Mouse (Mus musculus): ENCODE measurements around the gene Rdh19.

The Rdh19 gene

DNA sequence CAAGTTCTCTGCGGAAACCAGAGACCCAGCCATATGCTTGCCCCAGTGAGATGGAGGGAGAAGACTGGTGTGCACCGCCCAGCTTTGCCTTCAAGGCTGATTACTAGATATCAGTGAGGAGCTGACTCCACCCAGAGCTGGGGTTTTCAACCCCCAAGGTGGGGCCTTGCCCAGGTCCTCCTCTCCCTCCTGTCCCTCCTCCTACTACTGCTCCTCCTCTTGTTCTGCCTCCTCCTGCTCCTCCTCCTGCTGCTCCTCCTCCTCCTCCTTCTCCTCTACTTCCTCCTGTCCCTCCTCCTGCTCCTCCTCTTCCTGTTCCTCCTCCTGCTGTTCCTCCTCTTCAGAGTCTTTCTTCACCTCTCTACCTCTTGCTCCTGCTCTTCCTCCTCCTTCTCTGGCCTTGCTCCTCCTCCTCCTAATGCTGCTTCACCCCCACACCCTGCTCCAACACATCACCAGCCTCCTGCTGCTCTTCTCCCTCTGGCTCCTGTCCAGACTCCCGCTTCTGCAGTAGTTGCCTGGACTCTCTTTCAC, 29.5 kb downstream of the Rdh19 start:
- DNase-seq (ENCODE audit: low read depth) = no peak

DNA sequence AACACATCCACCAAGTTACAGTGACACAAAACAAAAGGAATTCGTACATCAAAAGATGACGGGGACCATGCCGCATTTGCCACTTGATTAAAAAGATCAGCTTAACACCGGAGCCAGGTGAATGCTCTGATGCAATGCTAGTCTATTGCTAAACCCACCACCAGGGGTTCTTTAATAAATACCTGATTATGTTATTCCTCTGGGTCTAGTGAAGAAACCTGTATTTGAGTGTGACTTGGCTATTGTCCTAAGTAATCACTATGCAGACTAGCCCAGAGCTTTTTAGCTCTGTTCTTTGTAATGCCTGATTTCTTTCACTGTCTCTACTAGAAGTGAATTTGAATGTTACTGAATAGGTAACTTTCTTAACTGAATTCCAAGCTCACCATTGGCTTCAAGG, 31.3 kb downstream of the Rdh19 start:
- no peak for DNase-seq (ENCODE audit: low read depth)

DNA sequence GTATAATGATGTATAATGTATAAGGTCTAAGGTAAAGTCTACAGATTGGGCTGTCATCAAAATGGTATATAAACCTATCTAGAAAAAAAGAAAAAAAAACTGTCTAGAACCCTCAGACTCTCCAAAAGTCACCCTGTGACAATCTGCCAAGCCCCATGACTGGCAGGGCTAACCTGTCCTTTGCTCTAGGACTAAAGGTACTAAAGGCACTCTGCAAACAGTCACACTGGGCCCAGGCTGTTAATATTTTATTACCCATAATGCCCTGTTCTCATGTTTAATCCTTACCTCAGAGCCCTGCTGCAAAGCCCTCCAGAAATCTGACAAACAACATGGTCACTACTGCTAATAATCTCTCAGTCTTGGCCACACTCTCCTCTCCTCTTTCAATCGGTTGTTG, 36.8 kb downstream of the Rdh19 start:
- no peak for DNase-seq (ENCODE audit: low read depth)

- DNase-seq (ENCODE audit: low read depth) = no peak
These were observed 37.2 kb downstream of the Rdh19 start for GRCm38 (mm10) chr10:127886971-127887370.

- DNase-seq (ENCODE audit: low read depth) = no peak
These were observed 38.9 kb downstream of the Rdh19 start, which contains the start of gene Rdh7 for GRCm38 (mm10) chr10:127888605-127889004. Rdh7 (minus strand) TSS chr10:127888817.

- no peak for DNase-seq (ENCODE audit: low read depth)
These were observed 41.8 kb downstream of the Rdh19 start for GRCm38 (mm10) chr10:127891481-127891880.

GRCm38 (mm10) chr10:127893163-127894022, 43.7 kb downstream of the Rdh19 start:
- peak; percentile 57 for DNase-seq (ENCODE audit: low read depth)

DNA sequence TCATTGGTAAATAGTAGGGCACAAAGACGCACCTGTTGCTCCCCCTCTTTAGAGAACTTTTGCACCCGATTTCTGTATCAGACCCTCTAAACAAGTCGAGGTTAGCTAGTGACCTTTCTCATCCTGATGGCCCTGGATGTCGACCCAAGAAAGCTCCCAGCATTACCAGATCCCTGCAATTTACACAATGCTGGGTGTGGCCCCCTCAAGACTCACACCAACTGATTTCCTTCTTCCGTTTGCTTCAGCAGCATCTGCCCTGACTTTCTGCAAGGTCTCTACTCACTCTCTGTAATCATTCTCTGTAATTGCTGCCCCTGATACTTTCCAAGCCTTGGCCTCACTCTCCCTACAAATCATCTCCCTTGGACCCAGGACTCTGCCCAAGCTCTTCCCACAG, 47.0 kb downstream of the Rdh19 start:
- no peak for DNase-seq (ENCODE audit: low read depth)

DNA sequence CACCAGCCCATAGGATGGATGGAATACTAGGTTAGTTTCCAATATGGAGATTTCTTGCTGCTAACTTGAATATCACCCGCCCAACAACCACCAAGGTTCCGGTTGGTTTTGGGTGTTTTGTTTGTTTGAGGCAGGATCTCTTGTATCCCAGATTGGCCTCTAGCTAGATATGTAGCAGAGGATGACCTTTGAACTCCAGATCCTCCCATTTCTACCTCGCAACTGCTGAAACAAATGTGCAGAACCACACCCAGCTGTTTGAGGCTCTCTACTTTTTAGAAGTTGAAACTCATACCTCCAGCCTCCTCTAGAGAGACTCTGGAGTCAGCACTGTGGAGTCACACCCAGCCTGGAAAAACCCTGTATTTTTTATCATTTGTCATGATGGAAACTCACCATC, 47.8 kb downstream of the Rdh19 start:
- no peak for DNase-seq (ENCODE audit: low read depth)

GRCm38 (mm10) chr10:127898218-127898617, 48.5 kb downstream of the Rdh19 start, which contains the start of gene Sdr9c7:
Sdr9c7 (plus strand) TSS chr10:127898518.
- DNase-seq (ENCODE audit: low read depth) = no peak

DNA sequence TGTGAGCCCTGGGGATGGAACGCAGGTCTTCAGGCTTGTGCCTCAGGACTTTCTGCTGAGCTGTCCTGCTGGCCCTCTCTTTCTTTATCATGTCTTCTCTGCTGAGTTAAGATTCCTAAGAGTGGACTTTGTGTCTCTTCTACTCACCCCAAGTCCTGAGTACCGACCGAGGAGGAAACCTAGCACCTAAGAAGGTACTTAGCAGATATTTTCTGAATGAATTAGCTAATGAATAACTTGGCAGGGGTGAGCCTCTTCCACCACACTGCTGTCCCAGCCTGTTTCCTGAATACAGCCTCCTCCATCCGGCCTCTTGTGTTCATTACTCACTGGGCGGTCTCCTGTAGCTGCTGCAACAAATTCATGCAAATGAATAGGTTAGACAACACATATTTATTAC, 50.1 kb downstream of the Rdh19 start:
- DNase-seq (ENCODE audit: low read depth) = no peak

- DNase-seq (ENCODE audit: low read depth) = no peak
These were observed 52.0 kb downstream of the Rdh19 start for GRCm38 (mm10) chr10:127901751-127902150.

DNA sequence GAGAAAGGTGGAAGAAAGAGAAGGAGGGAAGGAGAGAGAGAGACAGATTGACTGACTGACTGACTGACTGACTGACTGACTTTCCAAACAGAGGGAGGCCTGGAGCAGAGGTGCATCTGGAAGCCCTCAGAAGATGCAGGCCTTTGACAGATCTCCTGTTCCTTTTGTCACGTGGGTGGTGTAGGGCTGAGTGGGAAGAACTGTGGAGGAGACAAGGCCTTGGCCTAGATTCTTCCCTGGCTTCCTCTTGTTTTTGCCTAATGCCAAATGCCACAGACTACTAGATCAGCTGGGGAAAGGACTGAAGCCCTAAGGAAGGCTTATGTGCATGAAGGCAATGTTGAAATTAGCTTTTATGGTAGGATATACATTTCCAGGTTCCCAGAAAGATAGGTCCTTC, 53.4 kb downstream of the Rdh19 start:
- no peak for DNase-seq (ENCODE audit: low read depth)

GRCm38 (mm10) chr10:127904718-127905446, 55.2 kb downstream of the Rdh19 start:
- DNase-seq (ENCODE audit: low read depth) = no peak

DNA sequence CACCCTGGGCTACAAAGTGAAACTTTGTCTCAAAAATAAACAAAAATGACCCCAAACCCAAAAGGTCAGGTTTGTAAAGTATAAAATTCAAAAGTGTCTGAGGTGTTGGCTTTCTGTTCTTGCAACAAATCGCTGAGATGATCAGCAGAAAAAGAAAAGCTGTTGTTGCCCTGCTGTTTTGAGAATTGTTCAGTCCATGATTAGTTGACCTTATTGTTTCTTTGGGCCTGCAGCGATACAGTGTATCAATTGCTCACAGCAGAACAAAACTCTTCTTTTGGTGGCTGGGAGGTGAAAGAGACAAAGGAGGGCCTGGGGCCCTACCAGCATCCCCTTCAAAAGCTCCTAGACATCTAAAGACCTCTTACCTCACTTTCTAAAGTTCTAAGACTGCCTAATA, 56.4 kb downstream of the Rdh19 start:
- DNase-seq (ENCODE audit: low read depth) = no peak

- DNase-seq (ENCODE audit: low read depth) = no peak
These were observed 57.7 kb downstream of the Rdh19 start for GRCm38 (mm10) chr10:127907386-127907951.
